Mouse (Mus musculus): ENCODE results near the gene Mrpl22.
"Not testable (repeated sequence)": the region's sequence is repeated elsewhere in the genome, so short reads cannot be mapped to it uniquely, and the experiment has no call there.

Gene Mrpl22

DNA sequence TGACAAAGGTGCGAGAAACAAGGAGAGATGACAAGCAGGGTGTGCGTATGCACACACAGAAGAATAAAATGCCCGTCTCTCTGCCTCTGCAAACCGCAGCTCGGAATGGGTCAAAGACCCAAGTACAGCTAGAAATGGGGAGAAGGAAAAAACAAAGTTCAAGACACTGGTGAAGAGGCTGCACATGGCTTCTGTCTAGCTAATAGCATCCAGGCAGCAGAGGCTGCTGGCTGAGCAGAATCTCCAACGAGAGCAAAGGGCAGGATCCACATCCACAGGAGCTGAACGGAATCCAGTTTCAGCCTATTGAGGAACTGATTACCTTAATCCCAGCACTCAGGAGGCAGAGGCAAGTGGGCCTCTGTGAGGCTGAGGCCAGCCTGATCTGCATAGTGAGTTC is 9.3 kb downstream of the Mrpl22 start:
- DNase-seq (ENCODE audit: low read depth, low spot score), result no peak

DNA sequence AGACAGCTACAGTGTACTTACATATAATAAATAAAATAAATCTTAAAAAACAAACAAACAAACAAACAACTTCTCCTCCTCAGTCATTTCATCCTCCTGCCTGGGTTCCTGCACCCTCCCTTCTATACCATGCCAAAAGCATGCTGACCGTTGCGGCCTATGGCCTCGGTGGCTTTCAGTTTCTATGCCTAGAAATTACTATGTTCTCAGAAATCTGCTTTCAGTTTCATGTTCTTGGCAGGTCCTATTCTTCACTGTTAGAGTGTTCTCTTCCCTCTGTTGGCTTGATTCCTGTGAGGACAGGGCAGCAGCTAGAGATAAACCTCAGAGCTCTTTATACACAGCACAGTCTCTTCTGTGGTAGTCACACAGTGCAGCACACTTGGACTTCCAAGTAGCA is 12.1 kb downstream of the Mrpl22 start:
- DNase-seq (ENCODE audit: low read depth, low spot score), result no peak

DNA sequence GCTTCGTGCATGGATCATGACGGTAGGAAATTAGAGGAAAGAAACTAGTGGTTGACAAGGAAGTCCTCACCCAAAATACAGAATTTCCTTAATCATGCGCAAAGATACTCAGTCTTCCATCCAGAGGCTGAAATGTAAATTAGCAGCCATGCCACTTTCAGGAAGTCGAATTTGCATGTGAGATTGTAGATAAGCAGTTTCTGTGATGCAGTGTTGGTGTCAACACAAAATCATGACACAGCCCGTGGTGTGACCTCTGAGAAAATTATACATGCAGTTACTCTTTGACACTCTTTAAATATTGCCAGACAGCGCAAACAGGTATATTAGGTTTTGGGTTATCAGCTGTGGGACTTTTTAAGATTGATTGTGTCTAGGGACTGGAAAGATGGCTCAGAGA is 18.2 kb downstream of the Mrpl22 start:
- no peak for DNase-seq (ENCODE audit: low read depth, low spot score)

- DNase-seq (ENCODE audit: low read depth, low spot score), result no peak
Observed at GRCm38 (mm10) chr11:58193326-58193725, 21.9 kb downstream of the Mrpl22 start.

DNA sequence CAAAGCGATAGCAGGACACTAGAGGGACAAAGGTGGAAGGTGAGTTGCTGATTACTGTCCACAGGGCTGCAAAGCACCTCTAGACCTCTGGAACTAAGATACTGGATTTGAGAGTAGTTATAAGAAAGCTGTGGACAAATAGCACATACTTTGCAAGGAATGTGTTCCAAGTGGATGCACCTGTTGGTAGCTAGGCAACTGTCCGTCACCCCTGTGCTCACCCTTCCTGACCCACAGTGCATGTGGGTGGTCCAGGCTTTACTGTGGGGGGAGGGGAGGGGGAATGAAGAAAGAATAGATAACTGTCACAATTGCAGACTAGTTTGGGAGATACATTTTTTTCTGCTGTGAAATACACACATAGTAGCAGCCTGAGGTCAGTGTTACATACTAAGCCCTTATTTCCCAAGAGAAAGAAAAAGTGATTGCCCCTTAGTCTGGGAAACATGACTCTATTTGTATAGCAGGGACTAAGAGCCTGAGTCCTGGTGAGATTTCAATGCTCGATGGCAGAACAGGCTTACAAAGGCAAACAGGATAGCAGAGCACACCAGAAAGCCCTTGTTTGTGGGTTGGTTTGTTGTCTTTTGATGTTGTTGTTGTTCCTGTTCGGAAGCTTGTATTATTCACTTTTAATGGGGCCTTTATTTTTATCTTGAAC is 22.5 kb downstream of the Mrpl22 start:
- no peak for DNase-seq (ENCODE audit: low read depth, low spot score)

- no peak for DNase-seq (ENCODE audit: low read depth, low spot score)
Observed at GRCm38 (mm10) chr11:58198663-58199062, 27.2 kb downstream of the Mrpl22 start.

DNA sequence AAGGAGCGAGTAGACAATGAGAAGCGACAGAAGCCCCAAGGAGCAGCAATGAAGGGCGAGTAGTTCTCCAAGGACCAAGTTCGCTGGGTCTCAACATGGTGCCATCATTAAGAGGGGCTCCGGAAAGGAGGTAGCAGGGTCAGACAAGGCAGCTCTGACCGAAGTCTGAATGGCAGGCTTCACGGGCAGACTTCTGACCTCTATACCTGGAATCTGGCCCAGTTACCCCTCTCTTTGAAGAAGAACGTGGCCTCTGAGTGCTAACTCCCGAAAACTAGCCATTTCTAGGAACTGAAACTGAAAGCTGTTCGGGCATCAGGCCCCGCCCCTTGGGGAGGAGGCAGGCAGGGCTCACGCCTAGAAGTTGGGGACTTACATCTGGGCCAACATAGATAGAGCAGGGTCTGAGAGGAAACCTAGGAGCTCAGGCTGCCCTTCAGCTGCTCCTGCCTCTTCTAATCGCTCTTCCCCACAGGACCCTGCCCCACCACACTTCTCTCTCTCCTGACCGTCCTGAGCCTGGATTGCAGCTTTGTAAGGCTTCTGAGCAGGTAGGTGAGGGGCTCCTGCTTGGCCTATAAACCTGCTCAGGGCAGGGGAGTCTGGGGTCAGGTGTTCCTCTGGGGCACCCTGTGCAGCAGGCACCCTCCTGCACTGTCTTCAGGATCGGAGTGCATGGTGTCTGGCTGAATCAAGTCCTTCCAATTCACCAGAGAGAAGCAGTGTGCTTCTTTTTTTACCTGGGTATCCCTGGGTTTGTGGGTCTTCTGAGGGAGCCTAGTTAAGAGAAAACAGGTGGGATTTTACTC is 28.0 kb downstream of the Mrpl22 start, which contains the start of the genes Igtp and Irgm2:
Gene Igtp (plus strand): TSS at position 328 of the 809 bp plus-strand sequence.
Gene Irgm2 (plus strand): TSS at position 390 of the 809 bp plus-strand sequence.
- peak; percentile 40 for DNase-seq (ENCODE audit: low read depth, low spot score)

- no peak for DNase-seq (ENCODE audit: low read depth, low spot score)
Observed at GRCm38 (mm10) chr11:58200226-58200625, 28.8 kb downstream of the Mrpl22 start.

DNA sequence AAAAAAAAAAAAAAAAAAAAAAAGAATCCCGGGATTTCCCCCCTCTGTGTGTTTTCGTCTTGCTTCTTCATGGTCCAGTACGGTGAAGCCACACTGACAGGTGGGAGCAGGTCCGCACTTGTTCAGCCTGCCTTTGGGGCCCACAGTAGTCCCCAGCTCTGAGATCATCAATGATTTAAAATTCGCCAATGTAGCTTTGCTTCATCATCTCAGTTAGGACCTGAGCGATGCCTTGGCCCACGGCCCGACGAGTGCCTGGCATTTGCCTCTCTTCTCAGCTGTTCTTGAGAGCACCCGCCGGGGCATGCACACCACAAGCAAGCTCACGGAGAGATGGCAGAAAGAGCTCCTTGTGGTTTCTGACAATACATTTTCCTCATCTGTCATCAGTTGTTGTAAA is 29.6 kb downstream of the Mrpl22 start:
- DNase-seq (ENCODE audit: low read depth, low spot score), result no peak

GRCm38 (mm10) chr11:58210321-58210886 is 38.9 kb downstream of the Mrpl22 start:
- no peak for DNase-seq (ENCODE audit: low read depth, low spot score)

DNA sequence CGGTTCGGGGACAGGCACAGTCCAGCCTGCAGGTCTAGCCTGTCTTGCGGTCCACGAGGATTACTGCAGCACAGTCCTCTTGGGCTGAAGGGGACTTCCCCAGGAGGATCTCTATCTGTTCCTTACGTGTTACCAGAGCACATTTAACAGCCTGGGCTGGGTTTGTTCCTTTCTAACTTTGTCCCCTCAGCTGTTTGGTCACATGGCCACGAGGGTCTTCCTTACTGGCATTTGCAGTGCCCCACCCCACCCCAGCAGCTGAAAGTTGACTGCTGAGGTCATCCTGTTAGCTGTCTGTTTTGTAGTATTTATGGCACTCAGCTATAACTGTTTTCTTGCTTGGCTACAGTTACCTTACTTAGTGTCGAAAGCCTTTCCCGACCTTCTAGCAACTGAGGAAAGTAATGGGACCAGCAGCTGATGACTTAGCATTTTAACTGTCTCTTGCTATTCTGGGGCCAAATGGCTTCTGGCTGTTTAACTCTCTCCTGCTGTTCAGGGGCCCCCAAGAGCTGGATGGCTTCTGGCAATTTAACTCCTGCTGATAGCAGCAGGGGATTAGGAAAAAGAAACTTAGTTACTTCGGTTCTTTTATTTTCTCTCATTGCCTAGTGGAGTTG is 39.7 kb downstream of the Mrpl22 start:
- no peak for DNase-seq (ENCODE audit: low read depth, low spot score)

- DNase-seq (ENCODE audit: low read depth, low spot score), result no peak
Observed at GRCm38 (mm10) chr11:58211682-58212067, 40.2 kb downstream of the Mrpl22 start.

DNA sequence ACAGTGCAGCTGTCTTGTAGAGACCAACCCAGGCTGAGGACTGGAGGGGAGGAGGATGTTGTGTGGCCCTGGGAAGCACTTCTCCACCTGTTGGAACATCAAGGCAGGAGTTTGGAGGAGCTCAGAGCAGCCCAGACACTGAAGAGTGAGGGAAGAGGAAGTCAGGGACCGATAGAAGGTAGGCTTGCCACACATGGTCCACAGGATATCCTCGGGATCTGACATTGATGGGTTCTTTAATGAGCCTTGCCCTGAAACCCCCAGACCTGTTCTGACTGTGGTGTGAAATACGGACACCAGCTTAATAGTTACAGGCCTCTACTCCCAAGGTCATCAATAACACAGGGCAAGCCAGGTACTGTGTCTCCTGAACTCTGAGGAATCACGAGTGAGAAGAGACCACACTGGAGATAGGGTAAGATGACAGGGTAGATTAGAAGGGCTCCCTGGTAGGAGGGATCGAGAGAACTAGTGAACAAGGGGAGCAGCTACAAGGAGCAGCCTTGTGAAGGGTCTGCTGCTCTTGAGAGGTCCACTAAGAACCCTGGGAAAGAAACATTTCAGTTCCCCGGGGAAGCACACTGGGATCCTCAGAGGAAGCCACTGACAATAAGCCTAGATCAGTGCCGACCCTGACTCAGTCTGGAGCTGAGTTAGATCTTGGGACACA is 42.3 kb downstream of the Mrpl22 start:
- DNase-seq (ENCODE audit: low read depth, low spot score), result no peak

GRCm38 (mm10) chr11:58214391-58215048 is 43.1 kb downstream of the Mrpl22 start:
- no peak for DNase-seq (ENCODE audit: low read depth, low spot score)

DNA sequence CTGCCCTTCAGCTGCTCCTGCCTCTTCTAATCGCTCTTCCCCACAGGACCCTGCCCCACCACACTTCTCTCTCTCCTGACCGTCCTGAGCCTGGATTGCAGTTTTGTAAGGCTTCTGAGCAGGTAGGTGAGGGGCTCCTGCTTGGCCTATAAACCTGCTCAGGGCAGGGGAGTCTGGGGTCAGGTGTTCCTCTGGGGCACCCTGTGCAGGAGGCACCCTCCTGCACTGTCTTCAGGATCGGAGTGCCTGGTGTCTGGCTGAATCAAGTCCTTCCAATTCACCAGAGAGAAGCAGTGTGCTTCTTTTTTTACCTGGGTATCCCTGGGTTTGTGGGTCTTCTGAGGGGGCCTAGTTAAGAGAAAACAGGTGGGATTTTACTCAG is 43.6 kb downstream of the Mrpl22 start:
- DNase-seq (ENCODE audit: low read depth, low spot score), result not testable (repeated sequence)

DNA sequence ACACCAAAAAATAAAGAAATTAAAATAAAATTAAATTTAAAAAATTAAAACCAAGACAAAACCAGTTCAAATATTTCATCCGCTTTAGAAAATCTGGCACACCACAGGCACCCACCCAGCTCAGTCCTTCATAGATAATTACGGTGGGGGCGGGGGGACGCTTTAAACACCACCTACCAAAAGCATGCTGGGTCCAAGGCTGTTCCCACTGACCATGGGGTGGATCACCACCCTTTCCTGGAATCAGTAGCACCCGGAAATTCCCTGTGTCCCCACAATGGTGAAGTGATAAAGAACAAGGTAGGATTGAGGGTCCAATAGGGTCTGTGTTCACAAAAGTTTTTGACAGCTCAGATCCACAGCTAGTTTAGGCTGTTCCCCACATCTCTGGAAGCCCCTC is 44.4 kb downstream of the Mrpl22 start:
- no peak for DNase-seq (ENCODE audit: low read depth, low spot score)

GRCm38 (mm10) chr11:58216823-58217222 is 45.4 kb downstream of the Mrpl22 start:
- no peak for DNase-seq (ENCODE audit: low read depth, low spot score)

DNA sequence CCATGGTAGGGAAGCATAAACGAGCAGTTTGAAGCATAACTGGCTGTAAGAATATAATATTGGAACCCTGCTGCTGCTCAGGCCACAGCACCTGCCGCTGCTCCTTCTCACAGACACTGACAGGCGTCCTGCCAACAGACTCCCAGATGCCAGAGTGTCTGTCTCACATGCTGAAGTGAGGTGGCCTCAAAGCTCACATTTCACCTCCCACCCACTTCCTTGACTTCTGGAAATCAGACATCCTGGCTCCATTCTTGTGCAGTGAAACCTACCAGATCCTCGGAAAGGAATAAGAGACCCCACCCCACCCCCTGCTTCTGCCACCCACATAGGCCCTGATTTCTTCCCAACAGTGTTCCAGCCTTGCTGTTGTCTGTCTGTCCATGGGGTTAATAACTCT is 52.3 kb downstream of the Mrpl22 start:
- DNase-seq (ENCODE audit: low read depth, low spot score), result no peak

GRCm38 (mm10) chr11:58224313-58224712 is 52.9 kb downstream of the Mrpl22 start:
- DNase-seq (ENCODE audit: low read depth, low spot score), result no peak

- not testable (repeated sequence) for DNase-seq (ENCODE audit: low read depth, low spot score)
Observed at GRCm38 (mm10) chr11:58224872-58225271, 53.4 kb downstream of the Mrpl22 start.

DNA sequence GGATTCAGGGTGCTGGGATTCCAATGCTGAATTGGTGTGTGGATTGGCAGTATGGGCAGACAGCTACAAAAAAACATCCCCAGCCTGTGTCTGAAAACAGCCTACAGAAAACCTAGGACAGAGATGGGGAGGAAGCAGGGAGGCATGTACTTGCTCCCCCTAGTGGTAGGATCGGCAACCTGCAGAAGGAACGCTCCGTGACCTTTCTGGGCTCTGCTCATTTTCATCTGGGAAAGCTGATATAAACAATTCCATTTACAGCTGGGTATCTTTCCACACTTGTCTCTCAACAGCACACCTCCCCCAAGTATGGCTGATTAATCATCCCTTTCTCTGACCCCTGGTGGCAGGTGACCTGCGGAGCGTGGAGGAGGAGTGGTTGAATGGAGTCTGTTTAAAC is 54.2 kb downstream of the Mrpl22 start:
- DNase-seq (ENCODE audit: low read depth, low spot score), result peak; percentile 38

All from WW6 (cell line).